Mouse (Mus musculus) ovary, postnatal 36 days (tissue): Measurements from ENCODE around the gene Efnb3.

Experiments used
- DNase-seq: peaks from one replicate; pipeline ENCODE4 v3.0.0; 2022; ENCODE audit warnings: low spot score, mixed read lengths

The Efnb3 gene

GRCm38 (mm10) chr11:69510796-69511496, 49.1 kb downstream of the Efnb3 start:
- peak; percentile 32 for DNase-seq
